Mouse (Mus musculus) embryonic facial prominence, embryonic 15.5 days (tissue): Measurements from ENCODE around the gene Cdc34. TPM values are rescaled to one million over a fixed set of nuclear protein-coding genes. Genes with fewer than 3 reads are reported as not detected.

Experiments used
- ATAC-seq: fragments of 200-750 bp; cut with Nextera tagmentation; 2 replicates; pipeline ENCODE4 v1.8.0; 2017; ENCODE audit warnings: low read depth, moderate TSS enrichment; ENCODE audit not compliant: insufficient number of reproducible peaks, low FRiP score, low TSS enrichment
- H3K27ac ChIP-seq: fragments of 300-500 bp; sonication (generic); replicated peaks from 2 replicates; pipeline ENCODE4 v1.5.1; 2015; ENCODE audit warnings: mild to moderate bottlenecking, inconsistent platforms
- H3K27me3 ChIP-seq: fragments of 300-500 bp; sonication (generic); 2 replicates; pipeline ENCODE4 v1.6.1; 2015; ENCODE audit warnings: inconsistent platforms
- H3K36me3 ChIP-seq: fragments of 300-500 bp; sonication (generic); 2 replicates; pipeline ENCODE4 v1.6.1; 2015; ENCODE audit warnings: mild to moderate bottlenecking, inconsistent platforms
- H3K4me1 ChIP-seq: fragments of 300-500 bp; sonication (generic); 2 replicates; pipeline ENCODE4 v1.6.1; 2015; ENCODE audit warnings: inconsistent platforms
- H3K4me2 ChIP-seq: fragments of 300-500 bp; sonication (generic); replicated peaks from 2 replicates; pipeline ENCODE4 v1.6.1; 2015; ENCODE audit warnings: mild to moderate bottlenecking, inconsistent platforms
- H3K4me3 ChIP-seq: fragments of 300-500 bp; sonication (generic); replicated peaks from 2 replicates; pipeline ENCODE4 v1.5.1; 2015; ENCODE audit warnings: mild to moderate bottlenecking, inconsistent platforms
- H3K9ac ChIP-seq: fragments of 300-500 bp; sonication (generic); 2 replicates; pipeline ENCODE4 v1.6.1; 2015; ENCODE audit warnings: inconsistent platforms
- H3K9me3 ChIP-seq: fragments of 300-500 bp; sonication (generic); replicated peaks from 2 replicates; pipeline ENCODE4 v1.6.1; 2016; ENCODE audit warnings: inconsistent platforms
- WGBS: fragments of 180-500 bp; shearing (Covaris S2); methylation state at CpG from one replicate; pipeline ENCODE4 v1.1.7; 2015; 5-methylcytosine and 5-hydroxymethylcytosine counted together
- polyA plus RNA-seq: library from polyadenylated mRNA; unstranded; fragments of >200 nt; fragmentation: Nextera tagmentation; extraction: Ambion mirVana; gene quantifications from 2 replicates; pipeline ENCODE4 v1.2.1, GENCODE M21; 2015

Cdc34 gene
- polyA plus RNA-seq, 1 experiment from 2014 or later: 94.8 TPM

- Histone ChIP-seq H3K9me3 (no peaks in the 10 kb centered on the region), H3K9ac (no peak overlapping the region), H3K36me3 (peaks cover 54% of the 10 kb centered on the region), H3K4me1 (peaks cover 17% of the 10 kb centered on the region), H3K4me3 (no peak overlapping the region), H3K27me3 (no peaks in the 10 kb centered on the region), H3K4me2 (no peak overlapping the region), H3K27ac (no peak overlapping the region)
- 85% methylated on average over 2 of the region's 2 CpGs for WGBS
- ATAC-seq: no peak
Observed at GRCm38 (mm10) chr10:79686219-79686618, 4.2 kb downstream of the Cdc34 start.

- Histone ChIP-seq H3K4me2 (no peak overlapping the region), H3K27me3 (no peaks in the 10 kb centered on the region), H3K36me3 (peaks cover 54% of the 10 kb centered on the region), H3K4me3 (no peak overlapping the region), H3K9me3 (no peaks in the 10 kb centered on the region), H3K9ac (no peak overlapping the region), H3K27ac (no peak overlapping the region), H3K4me1 (peaks cover 16% of the 10 kb centered on the region)
- WGBS: 86% methylated on average over 1 of the region's 1 CpGs
- no peak for ATAC-seq
Observed at GRCm38 (mm10) chr10:79686691-79687090, 4.7 kb downstream of the Cdc34 start.

- H3K27me3 ChIP-seq: no peaks in the 10 kb centered on the region
- 95% methylated on average over 6 of the region's 6 CpGs for WGBS
- peaks cover 16% of the 10 kb centered on the region for H3K4me1 ChIP-seq
- no peak overlapping the region for H3K27ac ChIP-seq
- H3K36me3 ChIP-seq: peaks cover 54% of the 10 kb centered on the region
- ATAC-seq: no peak
- no peak overlapping the region for H3K4me3 ChIP-seq
- H3K4me2 ChIP-seq: no peak overlapping the region
- no peak overlapping the region for H3K9ac ChIP-seq
- no peaks in the 10 kb centered on the region for H3K9me3 ChIP-seq
Observed at GRCm38 (mm10) chr10:79687513-79687912, 5.5 kb downstream of the Cdc34 start.

GRCm38 (mm10) chr10:79688720-79689119 lies 6.7 kb downstream of the Cdc34 start, which contains the start of gene Gzmm:
Gene Gzmm (plus strand): TSS chr10:79689020.
- peaks cover 8% of the 10 kb centered on the region for H3K4me1 ChIP-seq
- no peak within 1 kb of the TSS for H3K4me3 ChIP-seq
- no peak for ATAC-seq
- no peaks in the 10 kb centered on the region for H3K27me3 ChIP-seq
- H3K4me2 ChIP-seq: no peak within 1 kb of the TSS
- H3K27ac ChIP-seq: no peak within 1 kb of the TSS
- peaks cover 54% of the 10 kb centered on the region for H3K36me3 ChIP-seq
- H3K9me3 ChIP-seq: no peaks in the 10 kb centered on the region
- 86% methylated on average over 4 of the region's 4 CpGs for WGBS
- no peak within 1 kb of the TSS for H3K9ac ChIP-seq

GRCm38 (mm10) chr10:79689178-79689577 lies 7.2 kb downstream of the Cdc34 start:
- ATAC-seq: no peak
- Histone ChIP-seq H3K9ac (no peak overlapping the region), H3K4me2 (no peak overlapping the region), H3K27ac (no peak overlapping the region), H3K4me1 (peaks cover 3% of the 10 kb centered on the region), H3K27me3 (no peaks in the 10 kb centered on the region), H3K4me3 (no peak overlapping the region), H3K9me3 (no peaks in the 10 kb centered on the region), H3K36me3 (peaks cover 51% of the 10 kb centered on the region)
- 95% methylated on average over 3 of the region's 3 CpGs for WGBS

GRCm38 (mm10) chr10:79691986-79692548 lies 10.1 kb downstream of the Cdc34 start:
- 93% methylated on average over 2 of the region's 2 CpGs for WGBS
- Histone ChIP-seq H3K4me1 (peaks cover 17% of the 10 kb centered on the region), H3K9ac (no peak overlapping the region)

GRCm38 (mm10) chr10:79693580-79694378 lies 11.8 kb downstream of the Cdc34 start:
- Histone ChIP-seq H3K27me3 (no peaks in the 10 kb centered on the region), H3K4me3 (no peak overlapping the region), H3K9ac (no peak overlapping the region), H3K4me2 (no peak overlapping the region), H3K27ac (no peak overlapping the region), H3K4me1 (peaks cover 17% of the 10 kb centered on the region), H3K36me3 (peaks cover 6% of the 10 kb centered on the region), H3K9me3 (no peaks in the 10 kb centered on the region)
- ATAC-seq: no peak
- 70% methylated on average over 12 of the region's 12 CpGs for WGBS

More at GRCm38 (mm10) chr10:79691986-79692548, 10.1 kb downstream of the Cdc34 start:
- H3K4me3 ChIP-seq: no peak overlapping the region
- H3K27ac ChIP-seq: no peak overlapping the region
- H3K9me3 ChIP-seq: no peaks in the 10 kb centered on the region
- ATAC-seq: no peak
- H3K4me2 ChIP-seq: no peak overlapping the region
- H3K27me3 ChIP-seq: no peaks in the 10 kb centered on the region
- H3K36me3 ChIP-seq: peaks cover 23% of the 10 kb centered on the region

- Histone ChIP-seq H3K36me3 (peaks cover 1% of the 10 kb centered on the region), H3K9me3 (no peaks in the 10 kb centered on the region), H3K27me3 (no peaks in the 10 kb centered on the region), H3K27ac (no peak overlapping the region), H3K9ac (no peak overlapping the region), H3K4me2 (no peak overlapping the region), H3K4me3 (no peak overlapping the region), H3K4me1 (peaks cover 17% of the 10 kb centered on the region)
- no peak for ATAC-seq
- WGBS: 89% methylated on average over 6 of the region's 6 CpGs
Observed at GRCm38 (mm10) chr10:79694379-79694655, 12.3 kb downstream of the Cdc34 start.

GRCm38 (mm10) chr10:79695231-79696128 lies 13.5 kb downstream of the Cdc34 start:
- H3K36me3 ChIP-seq: no peaks in the 10 kb centered on the region
- no peak for ATAC-seq
- H3K4me1 ChIP-seq: peaks cover 17% of the 10 kb centered on the region
- no peak overlapping the region; the same call in 1 of the 2 replicates for H3K4me2 ChIP-seq
- H3K27me3 ChIP-seq: no peaks in the 10 kb centered on the region
- no peak overlapping the region for H3K4me3 ChIP-seq
- H3K27ac ChIP-seq: peak overlapping the region; percentile 44
- WGBS: 54% methylated on average over 13 of the region's 13 CpGs
- no peak overlapping the region for H3K9ac ChIP-seq
- no peaks in the 10 kb centered on the region for H3K9me3 ChIP-seq

- H3K4me1 ChIP-seq: peaks cover 20% of the 10 kb centered on the region
- no peak overlapping the region for H3K4me3 ChIP-seq
- no peaks in the 10 kb centered on the region for H3K27me3 ChIP-seq
- H3K9me3 ChIP-seq: no peaks in the 10 kb centered on the region
- H3K36me3 ChIP-seq: no peaks in the 10 kb centered on the region
- no peak overlapping the region for H3K9ac ChIP-seq
- no peak overlapping the region; the same call in 1 of the 2 replicates for H3K4me2 ChIP-seq
- no peak for ATAC-seq
- H3K27ac ChIP-seq: peak overlapping the region; percentile 44
- WGBS: 22% methylated on average over 9 of the region's 9 CpGs
Observed at GRCm38 (mm10) chr10:79696129-79696651, 14.2 kb downstream of the Cdc34 start.

GRCm38 (mm10) chr10:79697916-79698315 lies 15.9 kb downstream of the Cdc34 start:
- Histone ChIP-seq H3K4me2 (no peak overlapping the region), H3K9ac (no peak overlapping the region), H3K4me1 (peaks cover 26% of the 10 kb centered on the region), H3K27ac (no peak overlapping the region), H3K27me3 (no peaks in the 10 kb centered on the region), H3K4me3 (no peak overlapping the region), H3K9me3 (no peaks in the 10 kb centered on the region), H3K36me3 (no peaks in the 10 kb centered on the region)
- no peak for ATAC-seq
- WGBS: 77% methylated on average over 6 of the region's 6 CpGs
